Mouse (Mus musculus) fat pad, adult 2 months (tissue): ENCODE measurements around the gene Izumo1.
A peak's percentile ranks its signal among the peaks of the same experiment; 100 is the strongest.

Experiments
- DNase-seq: peaks from one replicate; pipeline ENCODE4 v3.0.0-alpha.2; 2011; ENCODE audit warnings: low read depth, low spot score; ENCODE audit errors: extremely low read depth

The Izumo1 gene

DNA sequence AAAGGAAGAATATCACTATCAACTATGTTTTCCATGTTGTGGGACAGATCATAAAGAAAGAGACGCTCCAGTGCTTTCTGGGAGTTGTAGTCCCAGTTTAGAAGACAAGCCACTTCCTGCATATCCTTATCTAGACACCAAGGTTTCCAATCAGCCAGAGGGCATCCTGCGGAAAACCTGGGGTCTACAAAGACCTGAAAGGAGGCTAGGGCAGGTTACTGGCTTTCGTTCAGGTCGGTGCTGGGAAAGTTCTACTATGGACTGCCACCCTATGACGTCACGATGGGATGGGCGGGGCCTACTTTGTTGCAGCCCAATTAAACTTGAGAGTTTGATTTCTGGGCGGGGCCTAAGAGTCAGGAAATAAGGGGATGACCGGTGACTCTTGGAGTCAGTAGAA lies at the start of gene Izumo1:
Izumo1 (plus strand) TSS at position 369 of the 400 bp plus-strand sequence.
- no peak for DNase-seq

DNA sequence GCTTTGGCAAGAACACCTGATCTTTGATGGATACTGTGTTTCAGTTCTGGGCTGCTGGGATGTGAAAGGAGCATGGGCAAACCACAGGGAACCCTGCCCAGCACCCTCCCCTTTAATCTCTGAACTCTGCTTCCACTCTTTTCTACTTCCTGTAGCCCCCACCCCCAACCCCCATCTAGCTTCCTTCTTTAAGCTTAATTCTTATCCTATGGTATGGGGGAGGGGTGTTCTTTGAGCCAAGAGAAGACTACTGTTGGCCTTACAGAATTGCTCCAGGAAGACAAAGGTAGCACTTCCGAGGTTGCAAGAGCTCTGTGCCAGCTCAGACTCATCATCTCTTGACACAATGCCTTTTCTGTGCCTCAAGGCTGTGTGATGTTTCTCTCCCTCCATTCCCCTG lies 49.6 kb upstream of the Izumo1 start:
- DNase-seq: no peak

DNA sequence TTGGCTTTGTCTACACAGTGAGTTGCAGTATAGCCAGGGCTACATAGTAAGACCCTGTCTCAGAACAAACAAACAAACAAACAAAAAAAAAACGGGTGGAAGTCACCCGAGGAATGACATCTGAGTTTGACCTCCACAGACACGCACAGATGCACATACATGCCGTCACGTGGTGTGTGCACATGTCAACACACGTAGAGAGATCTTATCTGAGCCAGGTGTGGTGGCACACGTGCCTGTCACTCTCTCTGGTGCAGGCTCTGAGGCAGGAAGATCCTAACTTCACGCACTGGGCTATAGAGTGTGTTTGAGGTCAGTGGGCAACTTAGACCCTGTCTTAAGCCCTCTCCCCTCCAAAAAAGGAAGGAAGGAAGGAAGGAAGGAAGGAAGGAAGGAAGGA lies 47.7 kb upstream of the Izumo1 start:
- DNase-seq: no peak

DNA sequence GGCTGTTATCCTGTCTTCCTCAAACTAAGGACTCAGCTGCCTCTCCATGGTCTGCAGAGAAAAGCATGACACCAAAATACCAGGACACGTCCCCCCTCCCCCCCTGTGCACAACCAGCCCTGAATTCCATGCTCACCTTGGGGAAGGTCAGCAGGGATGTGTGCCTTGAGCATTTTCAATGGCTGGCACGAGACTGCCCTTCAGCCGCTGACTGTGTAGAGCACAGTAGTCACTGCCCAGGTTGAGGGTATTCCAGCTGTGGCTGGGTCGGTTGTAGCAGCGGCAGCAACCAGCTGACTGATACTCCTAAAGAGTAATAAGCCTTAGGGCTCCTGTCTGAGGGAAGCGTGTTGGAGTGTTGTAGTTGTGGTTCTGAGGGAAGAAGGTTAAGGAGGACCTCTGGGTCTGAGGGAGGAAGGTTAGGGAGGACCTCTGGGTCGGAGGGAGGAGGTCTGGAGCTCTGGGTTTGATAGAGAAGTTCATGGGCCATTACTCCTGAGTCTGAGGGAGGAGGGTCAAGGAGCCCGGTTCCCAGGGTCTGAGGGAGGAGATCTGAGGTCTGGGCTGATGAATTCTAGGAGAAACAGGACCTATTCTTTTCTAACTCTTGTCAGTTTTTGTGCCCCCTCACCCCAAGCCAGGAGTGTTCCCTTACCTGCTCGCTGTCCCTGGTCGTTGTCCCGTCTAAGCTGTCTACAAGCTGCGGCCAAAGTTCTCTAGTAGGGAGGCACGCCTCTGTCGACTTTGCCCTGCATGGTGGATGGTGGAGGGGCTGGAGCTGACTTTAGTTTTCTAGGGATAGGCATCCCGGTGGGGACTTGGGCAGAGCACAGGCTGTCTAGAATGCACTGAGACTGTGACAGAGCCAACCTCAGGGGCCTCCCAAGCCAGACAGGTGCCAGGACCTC lies 46.9 kb upstream of the Izumo1 start:
- no peak for DNase-seq

DNA sequence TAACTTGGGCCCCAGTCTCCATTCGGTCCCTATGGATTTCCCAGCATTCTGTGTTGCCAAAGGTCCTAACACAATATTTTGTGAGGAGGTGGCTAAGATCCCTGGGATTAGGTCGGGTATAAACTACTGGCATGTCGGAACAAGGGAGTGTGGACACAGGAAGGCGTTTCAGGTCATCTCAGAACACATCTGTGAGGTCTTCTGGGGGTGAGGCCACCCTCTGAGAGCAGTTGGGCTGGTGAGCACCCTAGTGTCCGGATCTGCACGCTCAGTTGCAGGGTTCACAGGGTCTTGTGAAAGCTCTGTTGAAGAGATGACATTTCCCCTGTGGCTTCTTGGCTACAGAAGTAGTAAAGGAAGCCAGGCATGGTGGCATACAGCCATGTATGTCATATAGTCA lies 35.7 kb upstream of the Izumo1 start:
- DNase-seq: peak; percentile 73

DNA sequence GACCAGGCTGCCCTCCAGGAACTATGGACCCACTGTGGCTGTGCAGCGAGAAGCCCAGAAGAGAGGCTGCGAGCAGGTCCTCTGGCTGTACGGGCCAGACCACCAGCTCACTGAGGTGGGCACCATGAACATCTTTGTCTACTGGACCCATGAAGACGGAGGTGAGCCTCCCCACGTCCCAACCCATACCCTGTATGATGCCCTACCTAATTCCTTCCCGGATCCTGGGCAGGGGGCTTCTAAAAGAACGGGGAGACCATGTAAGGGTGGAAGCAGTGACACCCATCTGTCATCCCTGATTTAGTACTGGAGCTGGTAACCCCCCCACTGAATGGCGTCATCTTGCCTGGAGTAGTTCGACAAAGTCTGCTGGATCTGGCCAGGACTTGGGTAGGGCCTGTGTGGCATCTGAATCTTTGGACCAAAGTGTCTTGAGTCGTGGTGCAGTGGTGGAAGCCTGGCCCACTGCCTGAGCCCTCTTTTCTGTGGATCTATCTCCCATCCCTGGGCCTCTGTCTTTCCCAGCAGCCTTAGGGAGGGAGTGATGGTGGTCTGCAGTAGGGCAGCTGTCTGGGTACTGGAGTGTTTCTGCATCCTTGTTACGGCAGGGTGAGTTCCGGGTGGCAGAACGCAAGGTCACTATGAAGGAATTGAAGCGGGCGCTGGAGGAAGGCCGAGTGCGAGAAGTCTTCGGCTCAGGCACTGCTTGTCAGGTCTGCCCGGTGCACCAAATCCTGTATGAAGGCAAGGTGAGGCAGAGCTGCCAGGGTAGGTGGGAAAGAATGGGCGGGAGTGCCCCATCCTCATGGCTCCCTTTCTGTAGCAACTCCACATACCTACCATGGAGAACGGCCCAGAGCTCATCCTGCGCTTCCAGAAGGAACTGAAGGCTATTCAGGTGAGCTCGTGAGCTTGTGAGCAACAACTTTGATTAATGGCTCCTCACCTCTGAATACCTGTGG lies 33.7 kb upstream of the Izumo1 start:
- DNase-seq: no peak

DNA sequence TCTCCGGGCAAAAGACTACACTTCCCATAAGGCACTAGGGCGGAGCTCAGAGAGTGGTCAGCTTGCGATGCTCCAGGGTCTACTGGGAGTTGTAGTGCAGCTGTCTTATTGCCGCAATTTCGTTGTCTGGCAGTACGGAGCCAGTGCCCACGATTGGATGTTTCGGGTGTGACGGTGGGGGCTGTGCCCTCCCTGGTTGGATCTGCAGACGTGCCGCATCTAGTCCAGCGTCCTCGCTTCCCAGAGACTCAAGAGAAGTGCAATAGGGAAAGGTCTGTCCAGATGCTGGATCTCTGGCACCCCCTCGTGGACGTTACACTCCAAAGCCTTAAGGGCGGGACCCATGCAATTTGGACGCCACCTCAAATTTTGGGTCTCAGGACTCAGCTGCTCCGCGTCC lies 32.4 kb upstream of the Izumo1 start:
- peak; percentile 73 for DNase-seq

DNA sequence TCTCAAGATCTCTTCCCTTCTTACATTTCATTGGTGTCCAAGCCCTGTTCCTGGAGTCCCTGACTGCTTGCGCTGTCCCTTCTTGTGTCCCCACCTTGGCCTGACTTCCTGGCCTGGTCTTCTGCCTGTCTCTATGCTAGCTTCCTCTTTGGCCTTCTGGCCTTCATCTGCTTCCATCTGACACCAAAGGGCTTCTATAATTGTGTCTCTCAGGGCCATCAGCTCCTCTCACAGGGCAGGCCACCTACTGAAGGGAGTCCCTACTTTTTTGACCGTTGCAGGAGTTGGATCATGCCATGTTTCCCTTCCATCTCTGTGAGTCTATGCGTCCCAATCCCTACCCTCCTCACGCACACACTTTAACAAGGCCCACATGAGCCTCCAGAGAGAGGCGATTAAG lies 31.7 kb upstream of the Izumo1 start:
- no peak for DNase-seq

DNA sequence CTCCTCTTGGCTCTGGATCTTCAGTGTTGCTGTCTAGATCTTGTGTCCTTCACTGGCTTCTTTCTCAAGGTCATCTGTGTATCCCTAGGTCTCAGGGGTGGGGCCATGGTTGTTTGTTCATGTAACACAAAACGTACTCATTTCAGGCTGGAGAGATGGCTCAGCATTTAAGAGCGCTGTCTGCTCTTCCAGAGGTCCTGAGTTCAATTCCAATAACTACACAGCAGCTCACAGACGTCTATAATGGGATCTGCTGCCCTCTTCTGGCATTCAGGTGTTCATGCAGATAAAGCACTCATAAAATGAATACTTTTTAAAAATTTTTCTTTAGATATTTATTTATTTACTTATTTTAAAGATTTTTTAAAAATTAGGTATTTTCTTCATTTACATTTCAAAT lies 30.7 kb upstream of the Izumo1 start:
- no peak for DNase-seq

DNA sequence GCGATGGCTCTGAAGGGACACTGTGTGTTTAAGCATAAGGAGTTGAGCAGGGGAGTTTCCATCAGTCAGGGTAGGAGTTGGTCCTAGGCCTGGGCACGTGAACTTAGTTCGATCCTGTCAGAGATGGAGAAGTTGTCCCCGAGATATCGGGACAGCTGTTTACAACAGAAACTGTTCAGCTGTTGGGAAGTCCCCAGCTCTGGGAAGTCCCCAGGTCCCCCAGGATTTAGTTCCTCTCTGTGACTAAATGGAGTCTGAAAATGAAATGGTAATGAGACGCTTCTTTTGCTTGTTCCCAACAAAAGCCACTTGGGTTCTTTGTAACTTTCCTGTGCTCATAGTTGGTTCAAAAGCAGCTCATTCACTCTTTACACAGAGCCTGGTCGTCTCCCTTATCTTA lies 29.7 kb upstream of the Izumo1 start:
- no peak for DNase-seq

DNA sequence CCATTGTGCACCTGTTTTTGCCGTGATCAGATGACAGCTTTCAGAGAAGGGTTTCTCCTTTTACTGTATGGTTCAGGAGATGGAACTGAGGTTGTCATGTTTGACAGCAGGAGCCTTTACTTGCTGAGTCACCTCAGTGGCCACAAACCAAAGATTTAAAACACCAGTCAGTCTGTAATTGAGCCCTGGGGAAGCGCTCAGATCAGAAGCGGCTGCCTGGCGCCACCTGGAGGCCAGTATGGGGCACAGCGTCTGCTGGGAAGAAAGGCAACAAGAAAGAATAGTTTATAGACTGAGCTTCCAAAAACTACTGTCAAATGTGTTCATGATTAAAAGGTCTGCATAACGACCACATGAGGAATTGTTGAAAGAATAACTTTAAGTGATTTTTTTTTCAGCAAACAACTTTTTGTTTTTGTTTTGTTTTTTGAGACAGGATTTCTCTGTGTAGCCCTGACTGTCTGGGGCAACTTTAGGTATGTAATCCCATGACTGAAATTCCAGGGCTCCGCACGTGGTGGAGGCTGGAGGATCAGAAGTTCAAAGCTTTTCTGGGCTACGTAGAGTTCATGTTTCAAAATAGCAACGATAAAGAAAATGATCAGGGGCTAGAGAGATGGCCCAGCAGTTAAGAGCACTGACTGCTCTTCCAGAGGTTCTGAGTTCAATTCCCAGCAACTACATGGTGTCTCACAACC lies 28.3 kb upstream of the Izumo1 start:
- DNase-seq: no peak

DNA sequence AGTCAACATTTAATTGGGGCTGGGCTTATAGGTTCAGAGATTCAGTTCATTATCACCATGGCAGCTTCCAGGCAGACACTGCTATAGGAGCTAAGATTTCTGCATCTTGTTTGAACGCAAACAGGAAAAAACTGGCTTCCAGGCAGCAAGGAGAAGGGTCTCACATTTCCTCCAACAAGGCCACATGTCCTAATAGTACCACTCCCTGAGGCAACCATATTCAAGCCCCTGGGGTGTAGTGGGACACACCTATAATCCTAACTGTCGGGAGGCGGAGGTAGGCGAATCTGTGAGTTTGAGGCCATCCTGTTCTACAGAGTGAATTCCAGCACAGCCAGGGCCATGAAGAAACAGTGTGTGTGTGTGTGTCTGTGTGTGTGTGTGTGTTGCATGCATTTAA lies 26.4 kb upstream of the Izumo1 start:
- no peak for DNase-seq

DNA sequence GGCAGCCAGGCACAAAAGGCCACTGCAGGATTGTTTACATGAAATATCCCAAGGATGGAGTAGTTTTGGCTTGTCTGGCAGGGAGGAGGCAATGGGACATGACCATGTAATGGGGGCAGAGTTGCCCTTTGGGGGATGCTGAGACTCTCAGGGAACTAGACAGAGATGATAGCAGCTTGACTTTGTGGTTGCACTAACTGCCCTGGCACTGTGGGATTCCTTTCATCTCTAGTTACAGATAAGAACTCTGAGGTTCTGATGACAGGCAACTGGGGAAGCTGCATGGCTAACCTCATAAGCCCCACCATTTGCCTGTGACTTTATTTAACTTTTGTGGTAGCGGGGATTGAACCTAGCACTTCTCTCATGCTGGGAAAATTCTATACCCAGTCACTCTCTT lies 25.5 kb upstream of the Izumo1 start:
- DNase-seq: no peak

DNA sequence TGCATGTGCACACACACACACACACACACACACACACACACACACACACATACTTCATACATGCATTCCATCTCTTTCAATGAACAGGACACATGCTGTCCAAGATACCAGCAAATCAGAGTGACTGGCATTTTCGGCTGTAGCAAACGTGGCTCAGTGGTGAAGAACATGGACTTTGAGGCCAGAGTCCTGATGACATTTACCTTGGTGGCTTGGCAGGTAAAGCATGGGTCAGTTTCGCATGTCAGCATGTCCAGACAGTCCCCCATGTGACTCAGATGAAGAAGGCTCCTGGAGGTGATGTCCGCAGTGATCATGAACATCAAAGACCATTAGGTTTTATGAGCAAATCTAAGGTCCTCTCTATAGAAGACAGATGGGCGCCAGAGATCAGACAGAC lies 24.6 kb upstream of the Izumo1 start:
- DNase-seq: no peak

DNA sequence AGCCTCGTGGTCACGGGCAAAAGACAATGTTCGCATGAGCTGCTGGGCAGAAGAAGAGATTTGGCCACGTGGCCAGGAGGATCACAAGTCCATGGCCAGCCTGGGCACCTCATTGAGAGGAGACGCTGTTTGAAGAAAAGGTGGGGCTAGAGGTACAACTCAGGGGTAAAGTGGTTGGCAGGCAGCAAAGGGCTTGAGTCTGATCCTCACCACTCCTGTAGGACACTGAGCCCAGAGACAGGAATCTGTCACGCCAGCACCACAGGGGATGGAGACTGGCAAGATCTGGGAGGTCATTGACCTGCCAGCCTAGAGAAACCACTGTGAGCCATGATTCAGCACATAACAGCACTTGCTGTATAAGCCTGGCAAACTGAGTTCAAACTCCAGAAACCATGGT lies 24.1 kb upstream of the Izumo1 start:
- no peak for DNase-seq

DNA sequence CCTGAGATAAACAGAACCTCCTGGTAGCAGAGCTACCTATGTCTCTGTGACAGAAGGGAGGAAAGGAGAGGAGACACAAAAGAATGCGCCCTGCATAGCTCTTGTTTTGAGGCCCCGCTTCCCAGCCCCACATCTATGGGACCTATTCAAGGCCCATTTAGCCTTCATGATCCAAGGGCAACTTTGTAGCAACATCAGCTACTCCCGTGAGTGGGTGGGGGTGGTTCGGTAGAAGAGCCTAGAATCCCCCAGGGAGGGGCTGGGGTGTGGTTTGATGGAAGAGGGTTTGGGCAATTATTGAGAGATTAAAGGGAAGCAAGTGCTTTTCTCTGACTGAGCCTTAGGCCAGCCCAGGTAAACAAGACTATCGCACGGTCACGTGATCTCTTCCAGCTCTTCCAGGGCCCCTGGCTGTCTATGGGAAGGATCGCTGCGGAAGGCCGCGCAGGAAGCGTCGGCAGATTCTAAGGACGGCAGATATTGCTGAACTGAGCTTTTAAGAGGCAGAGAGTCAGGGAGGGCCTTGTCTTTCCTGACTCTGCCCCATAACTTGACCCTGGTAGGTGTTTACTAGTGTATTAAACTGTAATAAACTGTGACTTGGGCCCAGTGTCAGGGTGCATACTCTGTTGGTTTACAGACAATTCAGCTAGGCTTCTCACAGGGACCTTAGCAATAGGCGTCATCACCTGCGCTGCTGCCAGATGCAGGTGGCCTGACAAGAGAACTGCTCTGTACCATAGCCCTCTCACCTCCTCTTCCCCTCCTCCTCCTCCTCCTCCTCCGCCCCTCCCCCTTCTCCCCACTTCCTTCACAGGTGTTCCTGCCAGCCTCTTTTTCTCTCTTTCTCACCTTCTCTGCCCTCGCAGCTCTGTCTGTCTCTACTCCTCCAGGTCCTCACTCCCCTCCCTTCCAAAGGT lies 22.4 kb upstream of the Izumo1 start:
- DNase-seq: no peak

DNA sequence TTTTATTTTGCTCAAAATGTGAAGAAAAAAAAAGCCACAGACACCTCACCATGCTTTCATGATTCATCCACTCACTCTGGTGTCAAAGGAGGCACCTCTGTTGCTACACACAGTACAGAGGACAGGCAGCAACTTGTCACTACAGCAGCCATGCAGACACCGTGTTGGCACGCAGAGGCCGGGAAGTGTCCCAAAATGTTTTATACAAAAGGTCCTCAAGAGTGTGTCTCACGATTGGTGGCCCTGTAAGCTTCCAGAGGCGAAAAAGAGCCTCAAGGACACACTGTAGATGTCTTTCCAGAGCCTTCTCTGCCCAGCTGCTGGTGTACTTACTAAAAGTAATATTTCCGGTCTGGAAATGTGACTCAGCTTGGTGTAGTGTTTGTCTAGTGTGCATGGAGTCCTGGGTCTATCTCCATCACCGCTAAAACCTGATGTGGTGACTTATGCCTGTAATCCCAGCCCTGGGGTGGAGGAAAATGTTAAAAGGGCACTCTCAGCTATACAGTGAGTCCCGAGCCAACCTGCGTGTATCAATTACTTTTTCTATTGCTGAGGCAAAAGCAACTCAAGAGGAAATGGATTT lies 15.8 kb upstream of the Izumo1 start:
- no peak for DNase-seq

DNA sequence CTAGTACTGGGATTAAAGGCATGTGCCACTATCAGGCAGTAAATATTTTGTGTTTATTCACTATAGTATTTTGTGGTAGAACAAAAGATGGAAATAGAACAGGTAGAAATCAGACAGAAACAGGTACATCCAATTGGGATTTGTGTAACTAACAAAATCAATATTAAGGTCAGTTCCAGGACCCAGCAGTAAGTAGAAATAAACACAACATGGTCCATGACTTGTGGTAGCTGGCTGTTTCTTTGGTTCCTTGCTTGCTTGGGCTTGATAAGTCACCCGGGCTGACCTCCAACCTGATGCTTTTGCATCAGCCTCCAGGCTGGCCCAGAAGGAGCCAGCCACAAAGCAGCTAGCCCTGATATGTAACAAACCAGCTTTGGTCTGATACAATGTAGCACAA lies 12.1 kb upstream of the Izumo1 start:
- no peak for DNase-seq

DNA sequence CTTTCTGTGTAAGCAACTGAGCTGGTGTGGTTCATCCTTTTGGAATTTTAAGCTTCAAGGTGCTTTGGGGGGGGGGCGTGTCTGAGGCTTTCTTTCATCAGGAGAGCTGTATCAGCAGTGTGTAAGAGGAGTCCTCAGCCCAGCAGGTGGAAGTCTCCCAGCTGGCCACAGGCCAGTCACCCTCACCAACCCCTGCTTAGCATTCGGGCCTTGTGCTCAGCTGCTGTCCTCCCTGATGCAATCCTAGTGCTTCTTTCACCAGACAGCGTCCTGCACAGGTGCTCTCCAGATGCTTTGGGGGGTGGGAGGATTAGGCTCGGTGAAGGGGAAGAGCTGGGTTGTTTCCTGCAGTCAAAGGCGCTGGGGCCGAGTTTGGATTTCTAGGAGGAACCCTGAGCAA lies 5.3 kb upstream of the Izumo1 start:
- no peak for DNase-seq
